8 mouse cellular contexts compared by ENCODE assay signal in the genomic region with DNA sequence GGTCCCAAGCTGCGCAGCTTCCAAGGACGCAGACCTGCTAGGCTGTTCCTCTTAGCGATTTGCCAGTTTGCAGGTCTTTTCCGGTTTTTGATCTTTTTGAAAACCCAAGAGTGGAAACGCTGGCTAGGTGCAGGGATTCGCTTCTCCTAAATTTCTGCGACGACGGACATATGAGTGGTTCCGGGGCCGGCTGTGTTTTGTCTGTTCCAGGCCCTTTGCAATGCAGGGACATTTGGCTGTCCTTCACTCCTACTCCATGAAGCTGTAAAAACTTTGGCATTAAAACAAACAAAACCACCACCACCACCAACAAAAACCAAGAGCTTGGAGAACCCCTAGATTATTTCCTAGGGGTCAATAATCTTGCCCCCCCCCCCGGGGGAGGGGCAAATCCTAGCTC. TPM values are rescaled to one million over a fixed set of nuclear protein-coding genes. Genes with fewer than 3 reads are reported as not detected.
DNase-seq lines count a peak whose midpoint lies in the region; ATAC-seq and TF ChIP-seq lines count a peak whose summit lies in the region.

No protein-coding gene starts in this region.

- H3K4me3 ChIP-seq in heart, embryonic 14.5 days (ENCODE audit: control insufficient read depth in 1 of 2, insufficient read depth in 1 of 2, low read depth in 1 of 2, low read length in 2 of 2) = peak overlapping the region; percentile 71 to 95
- H3K4me3 ChIP-seq in brown adipose tissue, adult 24 weeks (ENCODE audit: insufficient read depth, low read depth, low read length) = peak overlapping the region; percentile 98
- H3K4me3 ChIP-seq in intestine, postnatal 0 days (ENCODE audit: low read depth, low read length) = peak overlapping the region; percentile 70
- H3K4me3 ChIP-seq in midbrain, embryonic 14.5 days (replicated peaks; ENCODE audit: low read depth, low read length) = peak overlapping the region; percentile 89

- DNase-seq in heart, postnatal 10 days = no peak
- no peak for DNase-seq in midbrain, embryonic 14.5 days
- DNase-seq in urinary bladder, postnatal 10 days (ENCODE audit: low spot score) = no peak
- no peak for DNase-seq in urinary bladder, postnatal 14 days (ENCODE audit: low spot score)

- no peak for TF ChIP-seq CTCF in intestine, postnatal 0 days (IDR thresholded peaks at IDR 0.05; ENCODE audit: low read depth)

- peak overlapping the region; percentile 97 to 100 for H3K27ac ChIP-seq in heart, embryonic 14.5 days (replicated peaks in 1 of 2; ENCODE audit: control insufficient read depth in 1 of 2, insufficient read depth in 1 of 2, low read depth in 2 of 2, low read length in 2 of 2)
- H3K27ac ChIP-seq in brown adipose tissue, adult 24 weeks (replicated peaks; ENCODE audit: low read depth, low read length) = peak overlapping the region; percentile 50
- H3K27ac ChIP-seq in intestine, postnatal 0 days (ENCODE audit: low read depth, low read length) = peak overlapping the region; percentile 97
- peak overlapping the region; percentile 98 for H3K27ac ChIP-seq in midbrain, embryonic 14.5 days (replicated peaks; ENCODE audit: low read depth, low read length)

- under 1% methylated on average over 12 of the region's 12 CpGs for WGBS in heart, embryonic 14.5 days
- 3% methylated on average over 12 of the region's 12 CpGs for WGBS in intestine, postnatal 0 days
- under 1% methylated on average over 12 of the region's 12 CpGs for WGBS in midbrain, embryonic 14.5 days

- H3K9me3 ChIP-seq in heart, embryonic 14.5 days (ENCODE audit: control insufficient read depth, low read length) = no peaks in the 10 kb centered on the region
- no peaks in the 10 kb centered on the region for H3K9me3 ChIP-seq in intestine, postnatal 0 days (ENCODE audit: control insufficient read depth)
- no peaks in the 10 kb centered on the region for H3K9me3 ChIP-seq in midbrain, embryonic 14.5 days (ENCODE audit: control insufficient read depth, low read length)

- peak overlapping the region; percentile 80 for H3K4me2 ChIP-seq in heart, embryonic 14.5 days (ENCODE audit: low read length)
- peak overlapping the region; percentile 70 for H3K4me2 ChIP-seq in intestine, postnatal 0 days (replicated peaks; ENCODE audit: low read depth)
- peak overlapping the region; percentile 59 for H3K4me2 ChIP-seq in midbrain, embryonic 14.5 days (ENCODE audit: low read length)

- no peak for ATAC-seq in heart, embryonic 14.5 days (ENCODE audit: insufficient number of reproducible peaks, insufficient read depth, low FRiP score, low read depth)
- ATAC-seq in intestine, postnatal 0 days = no peak
- ATAC-seq in midbrain, embryonic 14.5 days (ENCODE audit: low FRiP score, low TSS enrichment) = no peak
- no peak for ATAC-seq in granulocyte monocyte progenitor cell, adult 5-6 weeks (replicated peaks; ENCODE audit: poor library complexity, severe bottlenecking)

- H3K4me1 ChIP-seq in heart, embryonic 14.5 days (ENCODE audit: control insufficient read depth in 2 of 2, insufficient read depth in 2 of 2, low read length in 2 of 2) = peaks cover 20 to 27% of the 10 kb centered on the region in 2 experiments
- peaks cover 15% of the 10 kb centered on the region for H3K4me1 ChIP-seq in brown adipose tissue, adult 24 weeks (ENCODE audit: control insufficient read depth, insufficient read depth, insufficient read length, low read length)
- no peaks in the 10 kb centered on the region for H3K4me1 ChIP-seq in intestine, postnatal 0 days (replicated peaks; ENCODE audit: control insufficient read depth, insufficient read depth, low read length)
- H3K4me1 ChIP-seq in midbrain, embryonic 14.5 days (ENCODE audit: control insufficient read depth, insufficient read depth, low read length) = peaks cover 13% of the 10 kb centered on the region

- peak overlapping the region; percentile 99 for H3K9ac ChIP-seq in heart, embryonic 14.5 days (ENCODE audit: low read length)
- peak overlapping the region; percentile 88 for H3K9ac ChIP-seq in intestine, postnatal 0 days (ENCODE audit: low read depth, low read length)
- peak overlapping the region; percentile 97 for H3K9ac ChIP-seq in midbrain, embryonic 14.5 days (replicated peaks; ENCODE audit: low read length)

- H3K27me3 ChIP-seq in heart, embryonic 14.5 days (ENCODE audit: control insufficient read depth, insufficient read depth, low read length) = no peaks in the 10 kb centered on the region
- H3K27me3 ChIP-seq in intestine, postnatal 0 days (replicated peaks; ENCODE audit: control insufficient read depth, insufficient read depth, low read length) = no peaks in the 10 kb centered on the region
- H3K27me3 ChIP-seq in midbrain, embryonic 14.5 days (ENCODE audit: control insufficient read depth, insufficient read depth, low read length) = no peaks in the 10 kb centered on the region

- intact Hi-C loops in heart, postnatal 10 days (cut with DNase I) = loop anchor here (1.0 kb wide), 3 partner anchors 47 to 138 kb away; no protein-coding TSS in a partner anchor

- peaks cover 36% of the 10 kb centered on the region for H3K36me3 ChIP-seq in heart, embryonic 14.5 days (ENCODE audit: control insufficient read depth, insufficient read depth, low read length)
- peaks cover 31% of the 10 kb centered on the region for H3K36me3 ChIP-seq in intestine, postnatal 0 days (ENCODE audit: control insufficient read depth, insufficient read depth)
- H3K36me3 ChIP-seq in midbrain, embryonic 14.5 days (ENCODE audit: control insufficient read depth, insufficient read depth, low read length) = peaks cover 30% of the 10 kb centered on the region

RNA-seq across cellular contexts. Expression of a gene that starts 0.5 kb away (rescaled TPM):
- 58.6 and 64.9 TPM in 2 replicates for polyA plus RNA-seq in heart, embryonic 14.5 days (2014; fragmentation: Nextera tagmentation; extraction: Ambion mirVana)
- 10 to 100 TPM; 45.7 to 65.3 TPM for total RNA-seq in heart, postnatal 10 days (2021)
- 29.4 and 35.2 TPM in 2 replicates for polyA plus RNA-seq in brown adipose tissue, adult 24 weeks (2012; ENCODE audit: insufficient read depth, insufficient read length, missing spikeins)
- polyA plus RNA-seq in intestine, postnatal 0 days (2015; fragmentation: Nextera tagmentation; extraction: Ambion mirVana) = 47.1 and 49.7 TPM in 2 replicates
- polyA plus RNA-seq in midbrain, embryonic 14.5 days (2014; fragmentation: Nextera tagmentation; extraction: Ambion mirVana) = 49.6 and 52.1 TPM in 2 replicates
- total RNA-seq in granulocyte monocyte progenitor cell, adult 5-6 weeks (2014; fragmentation: Nextera tagmentation) = 7.5 and 15.3 TPM in 2 replicates
- 65.5 and 75.3 TPM in 2 replicates for total RNA-seq in granulocyte monocyte progenitor cell, adult 5-6 weeks (2017)
